Mouse (Mus musculus): ENCODE measurements around the gene Agap1.

Gene Agap1

GRCm38 (mm10) chr1:89457126-89458031 is 2.8 kb downstream of the Agap1 start:
- DNase-seq (ENCODE audit: low read depth in 2 of 2, low spot score in 2 of 2): no peak

GRCm38 (mm10) chr1:89461881-89462280 is 7.3 kb downstream of the Agap1 start:
- DNase-seq (ENCODE audit: low read depth in 2 of 2, low spot score in 2 of 2): no peak

- no peak for DNase-seq (ENCODE audit: low read depth in 2 of 2, low spot score in 2 of 2)
Observed at GRCm38 (mm10) chr1:89463138-89463537, 8.5 kb downstream of the Agap1 start.

- no peak for DNase-seq (ENCODE audit: low read depth in 2 of 2, low spot score in 2 of 2)
Observed at GRCm38 (mm10) chr1:89465417-89466002, 10.9 kb downstream of the Agap1 start.

GRCm38 (mm10) chr1:89467321-89468069 is 12.9 kb downstream of the Agap1 start:
- no peak for DNase-seq (ENCODE audit: low read depth in 2 of 2, low spot score in 2 of 2)

- DNase-seq (ENCODE audit: low read depth in 2 of 2, low spot score in 2 of 2): no peak
Observed at GRCm38 (mm10) chr1:89468141-89468540, 13.5 kb downstream of the Agap1 start.

- no peak for DNase-seq (ENCODE audit: low read depth in 2 of 2, low spot score in 2 of 2)
Observed at GRCm38 (mm10) chr1:89471430-89471829, 16.8 kb downstream of the Agap1 start.

GRCm38 (mm10) chr1:89471891-89472290 is 17.3 kb downstream of the Agap1 start:
- no peak for DNase-seq (ENCODE audit: low read depth in 2 of 2, low spot score in 2 of 2)

GRCm38 (mm10) chr1:89473946-89474345 is 19.3 kb downstream of the Agap1 start:
- no peak for DNase-seq (ENCODE audit: low read depth in 2 of 2, low spot score in 2 of 2)

GRCm38 (mm10) chr1:89474853-89475252 is 20.2 kb downstream of the Agap1 start:
- DNase-seq (ENCODE audit: low read depth in 2 of 2, low spot score in 2 of 2): no peak

GRCm38 (mm10) chr1:89477033-89477432 is 22.4 kb downstream of the Agap1 start:
- no peak for DNase-seq (ENCODE audit: low read depth in 2 of 2, low spot score in 2 of 2)

- DNase-seq (ENCODE audit: low read depth in 2 of 2, low spot score in 2 of 2): no peak
Observed at GRCm38 (mm10) chr1:89478571-89479460, 24.2 kb downstream of the Agap1 start.

- DNase-seq (ENCODE audit: low read depth in 2 of 2, low spot score in 2 of 2): no peak
Observed at GRCm38 (mm10) chr1:89481154-89481553, 26.5 kb downstream of the Agap1 start.

- DNase-seq (ENCODE audit: low read depth in 2 of 2, low spot score in 2 of 2): no peak
Observed at GRCm38 (mm10) chr1:89482812-89483211, 28.2 kb downstream of the Agap1 start.

- DNase-seq (ENCODE audit: low read depth in 2 of 2, low spot score in 2 of 2): no peak
Observed at GRCm38 (mm10) chr1:89486891-89487290, 32.3 kb downstream of the Agap1 start.

- DNase-seq (ENCODE audit: low read depth in 2 of 2, low spot score in 2 of 2): no peak
Observed at GRCm38 (mm10) chr1:89489111-89489971, 34.7 kb downstream of the Agap1 start.

- DNase-seq (ENCODE audit: low read depth in 2 of 2, low spot score in 2 of 2): no peak
Observed at GRCm38 (mm10) chr1:89493177-89493576, 38.6 kb downstream of the Agap1 start.

- no peak for DNase-seq (ENCODE audit: low read depth in 2 of 2, low spot score in 2 of 2)
Observed at GRCm38 (mm10) chr1:89494816-89495215, 40.2 kb downstream of the Agap1 start.

GRCm38 (mm10) chr1:89496204-89496603 is 41.6 kb downstream of the Agap1 start:
- no peak for DNase-seq (ENCODE audit: low read depth in 2 of 2, low spot score in 2 of 2)

- no peak for DNase-seq (ENCODE audit: low read depth in 2 of 2, low spot score in 2 of 2)
Observed at GRCm38 (mm10) chr1:89500925-89501324, 46.3 kb downstream of the Agap1 start.

Measured in CD8-positive naive resting alpha-beta T cell, adult 2 months (primary cell).